Mouse (Mus musculus): ENCODE data around the gene S100a5.

The S100a5 gene

GRCm38 (mm10) chr3:90600036-90600435 lies 8.3 kb upstream of the S100a5 start:
- no peak for DNase-seq (ENCODE audit: low spot score)

- peak; percentile 77 for DNase-seq (ENCODE audit: low spot score)
Measured at GRCm38 (mm10) chr3:90600458-90601195, 7.7 kb upstream of the S100a5 start.

GRCm38 (mm10) chr3:90601486-90602110 lies 6.7 kb upstream of the S100a5 start, which contains the start of gene Gm42674:
Gm42674 (plus strand) TSS chr3:90601904.
- DNase-seq (ENCODE audit: low spot score) = no peak

DNA sequence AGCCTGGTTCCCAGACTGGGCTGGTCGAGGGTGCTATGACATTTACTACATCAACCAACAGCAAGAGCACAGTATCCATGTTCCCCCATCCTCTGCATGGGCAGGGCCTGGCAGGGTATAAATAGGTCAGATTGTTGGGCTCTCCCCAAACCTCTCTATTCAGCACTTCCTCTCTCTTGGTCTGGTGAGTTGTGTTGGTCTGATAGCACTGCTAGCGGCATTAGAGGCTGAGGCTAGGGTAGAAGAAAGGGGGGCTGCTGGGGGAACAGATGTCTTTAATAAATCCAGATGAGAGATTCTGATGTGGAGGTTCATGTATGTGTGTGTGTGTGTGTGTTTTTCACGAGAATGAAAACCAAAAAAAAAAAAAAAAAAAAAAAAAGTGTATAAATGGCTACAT lies 4.7 kb upstream of the S100a5 start, which contains the start of gene S100a4:
TSS of gene S100a4 (plus strand) at position 149 of the 400 bp plus-strand sequence.
- peak; percentile 36 for DNase-seq (ENCODE audit: low spot score)

GRCm38 (mm10) chr3:90604416-90604815 lies 3.9 kb upstream of the S100a5 start:
- DNase-seq (ENCODE audit: low spot score) = peak; percentile 95

DNA sequence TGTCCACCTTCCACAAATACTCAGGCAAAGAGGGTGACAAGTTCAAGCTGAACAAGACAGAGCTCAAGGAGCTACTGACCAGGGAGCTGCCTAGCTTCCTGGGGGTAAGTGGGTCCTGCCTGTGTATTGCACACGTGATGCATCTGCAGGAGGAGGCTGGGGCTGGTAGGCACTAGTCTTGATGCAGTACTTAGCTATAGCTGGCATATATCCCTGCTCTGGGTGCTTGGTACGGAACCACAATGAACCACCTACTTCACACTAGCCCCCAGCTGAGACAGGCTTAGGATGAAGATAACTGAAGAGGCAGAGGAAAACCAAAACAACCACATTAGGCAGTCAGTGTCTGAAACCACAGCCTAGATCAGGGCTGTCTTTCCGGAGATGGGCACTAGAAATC lies 3.3 kb upstream of the S100a5 start:
- no peak for DNase-seq (ENCODE audit: low spot score)

DNA sequence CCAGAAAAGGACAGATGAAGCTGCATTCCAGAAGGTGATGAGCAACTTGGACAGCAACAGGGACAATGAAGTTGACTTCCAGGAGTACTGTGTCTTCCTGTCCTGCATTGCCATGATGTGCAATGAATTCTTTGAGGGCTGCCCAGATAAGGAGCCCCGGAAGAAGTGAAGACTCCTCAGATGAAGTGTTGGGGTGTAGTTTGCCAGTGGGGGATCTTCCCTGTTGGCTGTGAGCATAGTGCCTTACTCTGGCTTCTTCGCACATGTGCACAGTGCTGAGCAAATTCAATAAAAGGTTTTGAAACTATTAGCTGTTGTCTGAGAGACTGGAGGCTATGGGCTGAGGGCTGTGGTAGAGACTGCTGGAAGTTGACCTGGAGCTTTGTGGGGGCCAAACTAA lies 2.6 kb upstream of the S100a5 start:
- DNase-seq (ENCODE audit: low spot score) = no peak

DNA sequence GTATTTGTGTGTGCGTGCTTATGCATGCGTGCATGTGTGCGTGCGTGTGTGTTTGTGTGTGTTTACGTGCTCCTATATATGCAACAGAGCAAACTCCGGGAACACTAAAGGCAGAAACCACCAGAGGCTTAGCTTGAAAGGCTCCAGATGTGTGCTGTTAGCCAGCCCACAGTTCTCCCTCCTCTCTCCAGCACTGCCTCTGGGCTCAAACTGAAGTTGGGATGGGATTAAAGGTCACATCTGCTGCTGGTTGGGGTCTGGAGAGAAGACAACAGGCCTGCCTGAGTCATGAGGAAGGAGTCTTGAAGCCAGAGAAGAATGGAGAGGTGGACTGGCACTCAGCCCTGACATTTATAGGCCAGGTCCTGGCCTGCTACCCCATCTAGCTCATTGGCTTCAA lies 2.1 kb upstream of the S100a5 start:
- DNase-seq (ENCODE audit: low spot score) = peak; percentile 33

DNA sequence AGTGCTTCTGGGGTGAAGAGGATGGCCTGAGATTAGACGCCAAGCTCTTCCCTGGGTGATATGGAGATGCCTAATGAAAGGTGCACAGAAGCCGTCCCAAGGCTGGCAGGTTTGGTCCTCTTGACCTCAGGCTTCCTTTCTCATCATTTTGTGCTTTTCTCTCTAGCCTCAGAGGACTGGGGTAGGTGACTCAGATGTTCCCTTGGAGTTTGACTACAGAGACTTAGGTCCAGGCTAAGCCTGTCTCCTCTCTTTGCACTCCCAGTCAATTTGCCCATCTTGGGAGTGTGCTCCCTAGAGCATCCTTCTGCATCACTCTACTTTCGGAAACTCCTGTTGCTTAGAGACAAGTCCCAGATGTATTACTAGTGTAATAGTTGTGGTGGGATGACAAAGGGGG lies 962 bp upstream of the S100a5 start:
- DNase-seq (ENCODE audit: low spot score) = no peak

GRCm38 (mm10) chr3:90609102-90609501 lies 779 bp downstream of the S100a5 start:
- no peak for DNase-seq (ENCODE audit: low spot score)

DNA sequence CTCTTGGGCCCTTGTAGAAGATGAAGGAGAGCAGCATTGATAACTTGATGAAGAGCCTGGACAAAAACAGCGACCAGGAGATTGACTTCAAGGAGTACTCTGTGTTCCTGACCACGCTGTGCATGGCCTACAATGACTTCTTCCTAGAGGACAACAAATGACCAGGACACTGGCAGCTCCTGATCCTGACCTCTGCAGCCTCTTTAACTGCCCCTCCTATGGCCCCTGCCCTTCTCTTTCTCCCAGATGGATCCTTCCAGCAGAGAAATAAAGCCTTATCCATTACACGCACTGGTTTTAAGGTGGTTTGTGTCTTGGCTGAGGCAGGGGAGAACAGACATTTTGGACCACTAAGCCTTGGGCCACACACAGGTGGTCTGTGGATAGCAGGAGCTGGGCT lies 3.2 kb downstream of the S100a5 start:
- DNase-seq (ENCODE audit: low spot score) = no peak

DNA sequence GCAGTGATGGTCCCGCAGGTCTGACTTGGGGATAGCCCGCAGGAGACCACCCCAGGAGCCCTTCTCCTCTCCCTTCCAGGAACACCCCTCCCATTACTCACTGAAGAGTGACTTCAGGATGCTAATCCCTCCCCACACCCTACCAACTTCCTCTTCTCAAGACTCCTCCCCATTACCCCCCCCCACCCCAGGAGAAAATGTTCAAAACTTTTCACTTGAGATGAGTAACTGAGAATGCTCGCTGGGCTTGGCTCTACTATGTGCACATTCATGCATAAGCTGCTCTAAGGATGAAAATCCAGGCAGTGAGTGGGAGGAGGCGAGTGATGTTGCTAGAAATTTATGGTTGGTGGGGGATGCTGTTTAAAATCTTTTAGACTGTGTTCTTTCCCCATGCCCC lies 3.7 kb downstream of the S100a5 start:
- DNase-seq (ENCODE audit: low spot score) = no peak

DNA sequence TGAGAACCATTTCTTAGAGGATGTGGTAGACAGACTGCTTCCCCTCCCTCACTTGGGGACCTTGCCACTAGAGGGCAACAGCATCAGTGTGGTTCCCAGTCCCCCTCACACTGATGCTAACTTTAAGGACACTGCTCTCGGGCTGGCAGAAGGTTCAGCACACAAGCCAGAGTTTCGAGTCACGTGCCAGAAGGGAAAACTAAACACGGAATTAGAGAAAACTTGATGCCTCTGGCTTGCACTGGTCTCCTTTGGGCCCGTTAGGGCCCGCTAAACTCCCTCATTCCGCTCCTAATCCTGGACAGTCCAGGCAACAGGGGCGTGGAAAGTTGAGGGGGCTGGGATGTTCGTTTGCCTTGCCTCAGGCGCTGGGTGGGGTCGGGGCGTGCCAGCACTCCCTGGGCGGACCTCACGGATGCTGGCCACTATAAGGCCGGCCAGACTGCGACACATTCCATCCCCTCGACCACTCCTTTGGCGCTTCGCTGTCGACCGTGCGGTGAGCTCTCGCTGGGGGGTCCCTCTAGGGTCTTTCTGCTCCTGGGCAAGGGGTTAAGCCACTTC lies 4.5 kb downstream of the S100a5 start, which contains the start of gene S100a6:
TSS of gene S100a6 (plus strand) at position 155 of the 564 bp plus-strand sequence.
- DNase-seq (ENCODE audit: low spot score) = peak; percentile 88

DNA sequence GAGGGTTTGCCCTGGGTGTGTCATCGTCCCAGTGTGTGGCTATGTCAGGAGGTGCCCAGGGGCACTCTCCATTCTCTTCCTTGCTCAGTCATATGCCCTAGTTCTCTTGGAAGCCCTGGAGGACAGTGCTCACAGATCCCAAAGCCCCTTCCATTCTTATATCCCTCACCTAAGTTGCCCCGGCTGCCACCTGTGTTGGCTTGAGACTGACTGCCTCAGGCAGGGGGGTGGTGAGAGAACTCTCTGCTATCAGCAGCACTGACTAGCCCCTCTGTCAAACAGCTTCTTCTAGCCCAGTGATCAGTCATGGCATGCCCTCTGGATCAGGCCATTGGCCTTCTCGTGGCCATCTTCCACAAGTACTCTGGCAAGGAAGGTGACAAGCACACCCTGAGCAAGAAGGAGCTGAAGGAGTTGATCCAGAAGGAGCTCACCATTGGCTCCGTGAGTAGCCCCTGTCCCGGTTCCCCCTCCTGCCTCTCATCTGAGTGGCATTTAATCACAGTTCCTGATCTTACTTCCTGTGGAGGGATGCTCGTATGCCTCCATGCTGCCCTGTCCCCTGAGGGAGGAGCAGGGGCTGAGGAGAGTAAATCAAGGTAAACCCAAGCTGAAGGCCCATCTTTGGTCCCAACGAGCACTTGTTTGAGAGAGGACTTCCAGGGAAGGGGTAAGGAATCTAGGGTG lies 5.3 kb downstream of the S100a5 start:
- DNase-seq (ENCODE audit: low spot score) = peak; percentile 30

DNA sequence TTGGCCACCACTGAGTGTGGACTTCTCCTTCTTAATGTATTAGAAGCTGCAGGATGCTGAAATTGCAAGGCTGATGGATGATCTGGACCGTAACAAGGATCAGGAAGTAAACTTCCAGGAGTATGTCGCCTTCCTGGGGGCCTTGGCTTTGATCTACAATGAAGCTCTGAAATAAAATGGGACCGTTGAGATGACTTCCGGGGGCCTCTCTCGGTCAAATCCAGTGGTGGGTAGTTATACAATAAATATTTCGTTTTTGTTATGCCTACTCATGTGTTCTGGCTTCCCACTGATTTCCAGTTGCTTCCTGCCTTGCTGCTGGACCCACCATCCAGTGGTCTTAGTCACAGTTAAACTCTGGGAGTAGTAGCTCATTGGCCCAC lies 5.8 kb downstream of the S100a5 start:
- no peak for DNase-seq (ENCODE audit: low spot score)

GRCm38 (mm10) chr3:90614611-90615251 lies 6.4 kb downstream of the S100a5 start:
- DNase-seq (ENCODE audit: low spot score) = peak; percentile 48

DNA sequence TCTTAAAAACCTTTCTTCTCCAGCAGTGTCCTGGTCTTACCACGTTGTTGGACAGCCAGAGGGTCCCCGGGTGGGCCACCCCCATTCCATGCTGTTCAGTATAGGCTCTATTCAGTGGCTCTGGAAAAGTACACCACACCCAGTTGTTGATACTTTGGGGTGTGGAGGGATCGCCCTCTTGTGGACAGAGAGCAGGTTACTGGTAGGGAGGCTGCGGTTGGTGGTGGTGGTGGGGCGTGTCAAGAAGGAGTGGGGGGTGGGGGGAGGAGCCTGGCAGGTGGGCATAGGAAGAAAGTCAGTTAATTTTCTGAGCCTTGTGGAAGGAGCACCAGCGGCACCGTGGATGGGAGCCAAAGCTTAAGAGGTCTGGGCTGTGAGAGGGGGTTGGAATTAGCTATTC lies 7.1 kb downstream of the S100a5 start:
- DNase-seq (ENCODE audit: low spot score) = peak; percentile 91

DNA sequence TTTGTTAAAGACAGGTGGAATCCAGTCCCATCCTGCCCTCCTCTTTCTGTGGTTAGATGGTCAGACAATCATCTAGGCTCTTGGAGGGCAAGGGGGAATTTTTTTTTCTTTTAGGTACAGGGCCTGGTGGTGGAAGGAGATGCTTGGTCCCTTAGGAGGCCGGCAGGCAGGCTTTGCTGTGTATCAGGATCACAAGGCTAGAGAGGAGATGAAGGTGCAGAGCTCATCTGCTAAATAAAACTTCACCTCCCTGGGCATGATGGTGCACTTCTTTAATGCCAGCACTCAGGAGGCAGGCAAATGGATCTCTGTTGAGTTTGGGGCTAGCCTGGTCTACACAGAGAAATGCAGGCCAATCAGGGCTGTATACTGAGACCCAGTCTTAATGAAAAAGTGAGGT lies 7.6 kb downstream of the S100a5 start:
- DNase-seq (ENCODE audit: low spot score) = no peak

DNA sequence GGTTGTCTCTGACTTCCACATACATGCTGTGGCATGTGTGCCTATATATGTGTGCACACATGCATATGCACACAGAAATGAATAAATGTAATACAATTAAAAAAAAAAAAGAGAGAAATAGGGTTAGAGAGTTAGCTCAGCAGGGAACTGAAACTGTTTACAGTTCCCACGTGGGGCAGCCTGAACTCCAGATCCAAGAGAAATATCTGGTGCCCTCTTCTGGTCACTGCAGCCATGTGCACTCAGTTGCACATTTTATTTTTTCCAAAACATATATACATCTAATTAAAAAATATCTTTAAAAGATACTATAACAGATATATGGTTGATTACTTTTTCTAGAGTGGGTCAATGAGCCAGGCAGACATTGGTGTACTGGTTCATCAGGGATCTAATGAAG lies 9.3 kb downstream of the S100a5 start:
- no peak for DNase-seq (ENCODE audit: low spot score)

DNA sequence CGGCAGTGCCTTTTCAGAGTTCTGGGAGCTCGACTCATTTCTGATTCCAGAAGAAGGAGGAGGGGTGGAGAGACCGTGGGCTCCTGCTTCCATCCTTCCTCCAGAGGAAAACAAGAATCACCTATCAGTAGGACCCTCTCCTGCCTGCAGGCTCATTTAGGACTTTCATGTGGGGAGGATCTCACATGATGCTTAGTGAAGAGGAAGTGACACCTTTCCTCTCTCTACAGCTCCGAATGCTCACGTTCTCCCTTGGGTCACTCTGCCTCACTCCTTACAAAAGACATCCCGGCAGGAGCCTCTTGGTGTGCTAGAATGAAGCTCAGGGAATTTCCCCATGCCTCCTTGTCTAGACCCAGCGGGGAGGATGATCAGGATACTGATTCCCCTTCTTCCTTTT lies 13.2 kb downstream of the S100a5 start:
- DNase-seq (ENCODE audit: low spot score) = no peak

DNA sequence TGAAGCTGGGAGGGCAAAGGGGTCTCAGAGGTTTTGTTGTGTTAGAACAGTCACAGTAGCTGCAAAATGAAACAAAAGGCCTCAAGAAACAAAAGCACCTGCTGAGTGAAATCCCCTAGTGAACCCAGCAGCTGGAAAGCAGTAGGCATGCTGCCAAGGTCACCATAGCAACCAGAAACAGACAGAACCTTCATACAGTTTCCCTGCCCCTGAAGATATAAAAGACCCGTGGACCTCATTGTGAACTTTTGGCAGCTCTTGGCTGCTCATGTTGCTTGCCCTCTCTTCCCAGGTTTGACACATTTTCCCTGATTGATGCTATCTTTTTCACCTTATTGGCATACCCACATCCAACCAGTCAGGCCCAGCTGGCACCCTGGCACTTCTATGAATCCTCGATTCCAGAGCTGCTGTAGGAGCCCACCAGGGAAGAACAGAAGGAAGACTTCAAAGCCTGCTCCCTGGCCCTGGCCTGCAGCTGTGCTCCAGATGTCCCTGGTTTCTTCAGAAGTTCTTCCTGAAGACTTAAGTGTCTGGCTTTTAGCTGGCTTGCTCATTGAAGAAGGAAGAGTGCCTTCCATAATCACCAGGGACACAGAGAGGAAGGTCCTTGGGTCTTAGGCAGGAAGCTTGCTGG lies 15.2 kb downstream of the S100a5 start:
- peak; percentile 93 for DNase-seq (ENCODE audit: low spot score)

GRCm38 (mm10) chr3:90625496-90625895 lies 17.2 kb downstream of the S100a5 start:
- DNase-seq (ENCODE audit: low spot score) = no peak
